13 mouse cellular contexts compared by ENCODE assay signal in the genomic region with DNA sequence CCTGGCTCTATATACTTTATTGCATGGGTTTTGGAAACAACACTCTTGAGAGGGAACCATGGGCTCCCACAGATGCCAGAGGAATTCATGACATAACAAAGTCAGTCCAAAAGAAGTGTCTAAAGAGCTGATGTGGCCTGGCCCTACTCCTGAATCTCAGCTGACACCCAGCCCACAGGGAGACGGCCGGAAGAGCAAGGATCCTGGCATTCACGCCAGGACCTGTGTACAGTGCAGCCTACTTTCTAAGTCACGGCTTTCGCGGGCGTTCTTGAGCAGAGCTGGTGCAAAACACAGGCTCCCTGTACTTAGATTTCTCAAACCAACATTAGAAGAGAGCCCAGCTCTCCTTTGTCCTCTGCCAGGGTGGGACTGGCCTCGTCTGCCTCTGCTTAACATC. TPM values are rescaled to one million over a fixed set of nuclear protein-coding genes. Genes with fewer than 3 reads are reported as not detected.
DNase-seq lines count a peak whose midpoint lies in the region; ATAC-seq and TF ChIP-seq lines count a peak whose summit lies in the region.
"Had no signal": no experiment of that assay in that cellular context is flagged by ENCODE, and none has a peak within 500 bp of the region (broad histone marks: within the 10 kb centered on the region; RNA-seq: fewer than 3 reads in every experiment).

No protein-coding gene starts in this region.

- H3K27me3 ChIP-seq in hindbrain, postnatal 0 days (ENCODE audit: insufficient read depth, low read length) = no peaks in the 10 kb centered on the region
- no peaks in the 10 kb centered on the region for H3K27me3 ChIP-seq in hindbrain, embryonic 16.5 days (replicated peaks; ENCODE audit: control insufficient read depth, insufficient read depth, low read length)
- H3K27me3 ChIP-seq: kidney, embryonic 15.5 days; stomach, embryonic 15.5 days had no signal

- no peaks in the 10 kb centered on the region for H3K36me3 ChIP-seq in hindbrain, postnatal 0 days (ENCODE audit: insufficient read depth, low read length)
- no peaks in the 10 kb centered on the region for H3K36me3 ChIP-seq in hindbrain, embryonic 16.5 days (ENCODE audit: control insufficient read depth, insufficient read depth, low read length)
- H3K36me3 ChIP-seq: kidney, embryonic 15.5 days; stomach, embryonic 15.5 days had no signal

- no peak overlapping the region for H3K4me2 ChIP-seq in hindbrain, postnatal 0 days (ENCODE audit: low read depth, low read length)
- no peak overlapping the region for H3K4me2 ChIP-seq in hindbrain, embryonic 16.5 days (ENCODE audit: low read length)
- H3K4me2 ChIP-seq: kidney, embryonic 15.5 days; stomach, embryonic 15.5 days had no signal

- no peak overlapping the region for H3K9ac ChIP-seq in hindbrain, postnatal 0 days (replicated peaks; ENCODE audit: low read length)
- H3K9ac ChIP-seq in hindbrain, embryonic 16.5 days (ENCODE audit: low read depth, low read length) = no peak overlapping the region
- H3K9ac ChIP-seq: kidney, embryonic 15.5 days; stomach, embryonic 15.5 days had no signal

- no peaks in the 10 kb centered on the region for H3K9me3 ChIP-seq in hindbrain, postnatal 0 days (ENCODE audit: low read length)
- H3K9me3 ChIP-seq in hindbrain, embryonic 16.5 days (ENCODE audit: control insufficient read depth, low read length) = no peaks in the 10 kb centered on the region
- H3K9me3 ChIP-seq: kidney, embryonic 15.5 days; stomach, embryonic 15.5 days had no signal

- no peak overlapping the region for H3K4me3 ChIP-seq in hindbrain, postnatal 0 days (ENCODE audit: low read length)
- no peak overlapping the region for H3K4me3 ChIP-seq in hindbrain, embryonic 16.5 days (ENCODE audit: low read length)
- H3K4me3 ChIP-seq: kidney, embryonic 15.5 days; stomach, embryonic 15.5 days had no signal

- peak; percentile 41 for DNase-seq in hindbrain, postnatal 0 days (ENCODE audit: low spot score)
- peak; percentile 90 for DNase-seq in adipocyte (ENCODE audit: low spot score)
- DNase-seq in gastrocnemius, adult 8-10 months (ENCODE audit: low spot score in 2 of 2) = peak; percentile 46 to 61
- DNase-seq in lung, postnatal 14 days = peak; percentile 38
- DNase-seq in thymus, postnatal 0 days (ENCODE audit: low spot score) = no peak
- DNase-seq: layer of hippocampus, adult 9-11 months; midbrain, embryonic 14.5 days had no signal

- 0 out of 2 replicates have a peak overlapping the region, but pooled peaks have one; percentile 22 for H3K27ac ChIP-seq in hindbrain, postnatal 0 days
- no peak overlapping the region for H3K27ac ChIP-seq in hindbrain, embryonic 16.5 days (ENCODE audit: low read depth, low read length)
- H3K27ac ChIP-seq: kidney, embryonic 15.5 days; stomach, embryonic 15.5 days had no signal

- no peak for TF ChIP-seq CTCF in hindbrain, postnatal 0 days (IDR thresholded peaks at IDR 0.05; ENCODE audit: low read depth)

- 47% methylated on average over 8 of the region's 8 CpGs for WGBS in hindbrain, postnatal 0 days
- WGBS in hindbrain, embryonic 16.5 days = 76% methylated on average over 8 of the region's 8 CpGs

- ATAC-seq in hindbrain, postnatal 0 days = 0 out of 2 replicates have a peak, but pooled peaks have one; percentile 19
- no peak for ATAC-seq in hindbrain, embryonic 16.5 days
- no peak for ATAC-seq in megakaryocyte-erythroid progenitor cell, adult 5-6 weeks (replicated peaks; ENCODE audit: low FRiP score, low TSS enrichment, poor library complexity, severe bottlenecking)

- peaks cover 16% of the 10 kb centered on the region; the same call in 1 of the 2 replicates for H3K4me1 ChIP-seq in hindbrain, postnatal 0 days (ENCODE audit: insufficient read depth, low read length)
- H3K4me1 ChIP-seq in hindbrain, embryonic 16.5 days (ENCODE audit: control insufficient read depth, insufficient read depth, low read depth, low read length) = peaks cover 22% of the 10 kb centered on the region

RNA-seq across cellular contexts. Expression of a gene that starts 10.9 kb away (rescaled TPM):
- total RNA-seq in hindbrain, postnatal 0 days (2014; rRNA removed) = 6.3 and 6.7 TPM in 2 replicates
- 8.4 and 8.7 TPM in 2 replicates for polyA plus RNA-seq in hindbrain, postnatal 0 days (2015; fragmentation: Nextera tagmentation; extraction: Ambion mirVana)
- 5.0 and 8.0 TPM in 2 replicates for polyA plus RNA-seq in hindbrain, embryonic 16.5 days (2015; fragmentation: Nextera tagmentation; extraction: Ambion mirVana)
- total RNA-seq in gastrocnemius, adult 8-10 months (2022) = under 1 TPM in 3 of 4 experiments, not detected in 1; 0.13 to 0.34 (median 0.27) TPM
- 14.7 and 16.8 TPM in 2 replicates for polyA plus RNA-seq in thymus, postnatal 0 days (2015; fragmentation: Nextera tagmentation; extraction: Ambion mirVana)
- 25.3 and 26.1 TPM in 2 replicates for total RNA-seq in megakaryocyte-erythroid progenitor cell, adult 5-6 weeks (2014; fragmentation: Nextera tagmentation)
- total RNA-seq in megakaryocyte-erythroid progenitor cell, adult 5-6 weeks (2017) = 7.0 and 7.8 TPM in 2 replicates

RNA-seq across cellular contexts. Expression of a gene that starts 21.9 kb away (rescaled TPM):
- 35.1 and 52.2 TPM in 2 replicates for total RNA-seq in hindbrain, postnatal 0 days (2014; rRNA removed)
- 22.9 and 27.0 TPM in 2 replicates for polyA plus RNA-seq in hindbrain, postnatal 0 days (2015; fragmentation: Nextera tagmentation; extraction: Ambion mirVana)
- polyA plus RNA-seq in hindbrain, embryonic 16.5 days (2015; fragmentation: Nextera tagmentation; extraction: Ambion mirVana) = 21.6 and 25.7 TPM in 2 replicates
- under 1 TPM; 0.29 to 0.48 (median 0.36) TPM for total RNA-seq in gastrocnemius, adult 8-10 months (2022)
- polyA plus RNA-seq in thymus, postnatal 0 days (2015; fragmentation: Nextera tagmentation; extraction: Ambion mirVana) = 5.1 TPM in 2 replicates
- 3.1 and 6.1 TPM in 2 replicates for total RNA-seq in megakaryocyte-erythroid progenitor cell, adult 5-6 weeks (2014; fragmentation: Nextera tagmentation)
- 0.09 and 1.8 TPM in 2 replicates for total RNA-seq in megakaryocyte-erythroid progenitor cell, adult 5-6 weeks (2017)

RNA-seq across cellular contexts. Expression of a gene that starts 22.9 kb away (rescaled TPM):
- total RNA-seq in hindbrain, postnatal 0 days (2014; rRNA removed) = 24.8 and 31.1 TPM in 2 replicates
- 21.9 and 24.1 TPM in 2 replicates for polyA plus RNA-seq in hindbrain, postnatal 0 days (2015; fragmentation: Nextera tagmentation; extraction: Ambion mirVana)
- 18.7 and 20.6 TPM in 2 replicates for polyA plus RNA-seq in hindbrain, embryonic 16.5 days (2015; fragmentation: Nextera tagmentation; extraction: Ambion mirVana)
- 10 to 100 TPM; 10.1 to 13.4 (median 12.2) TPM for total RNA-seq in gastrocnemius, adult 8-10 months (2022)
- 51.8 and 52.1 TPM in 2 replicates for polyA plus RNA-seq in thymus, postnatal 0 days (2015; fragmentation: Nextera tagmentation; extraction: Ambion mirVana)
- total RNA-seq in megakaryocyte-erythroid progenitor cell, adult 5-6 weeks (2014; fragmentation: Nextera tagmentation) = 17.3 and 18.1 TPM in 2 replicates
- 9.1 and 12.4 TPM in 2 replicates for total RNA-seq in megakaryocyte-erythroid progenitor cell, adult 5-6 weeks (2017)

RNA-seq across cellular contexts. Expression of a gene that starts 29.0 kb away (rescaled TPM):
- total RNA-seq in hindbrain, postnatal 0 days (2014; rRNA removed) = 0.52 TPM in 1 of 2 replicates, not detected in the other
- 0.23 TPM in 1 of 2 replicates, not detected in the other for polyA plus RNA-seq in hindbrain, postnatal 0 days (2015; fragmentation: Nextera tagmentation; extraction: Ambion mirVana)
- polyA plus RNA-seq in hindbrain, embryonic 16.5 days (2015; fragmentation: Nextera tagmentation; extraction: Ambion mirVana) = 0.47 and 0.50 TPM in 2 replicates
- under 1 TPM in 1 of 4 experiments, not detected in 3; 0.17 TPM for total RNA-seq in gastrocnemius, adult 8-10 months (2022)
- polyA plus RNA-seq in thymus, postnatal 0 days (2015; fragmentation: Nextera tagmentation; extraction: Ambion mirVana) = 0.09 and 0.10 TPM in 2 replicates
- total RNA-seq in megakaryocyte-erythroid progenitor cell, adult 5-6 weeks (2014; fragmentation: Nextera tagmentation) = not detected in 2 replicates
- total RNA-seq in megakaryocyte-erythroid progenitor cell, adult 5-6 weeks (2017) = not detected in 2 replicates
- polyA plus RNA-seq: embryonic facial prominence, embryonic 14.5 days; liver, embryonic 16.5 days had no signal

RNA-seq across cellular contexts. Expression of a gene that starts 32.5 kb away (rescaled TPM):
- total RNA-seq in hindbrain, postnatal 0 days (2014; rRNA removed) = 7.0 and 8.5 TPM in 2 replicates
- polyA plus RNA-seq in hindbrain, postnatal 0 days (2015; fragmentation: Nextera tagmentation; extraction: Ambion mirVana) = 1.5 and 1.6 TPM in 2 replicates
- 2.0 and 2.3 TPM in 2 replicates for polyA plus RNA-seq in hindbrain, embryonic 16.5 days (2015; fragmentation: Nextera tagmentation; extraction: Ambion mirVana)
- total RNA-seq in gastrocnemius, adult 8-10 months (2022) = 1 to 10 TPM; 2.4 to 3.1 (median 2.9) TPM
- polyA plus RNA-seq in thymus, postnatal 0 days (2015; fragmentation: Nextera tagmentation; extraction: Ambion mirVana) = 0.51 and 0.61 TPM in 2 replicates
- total RNA-seq in megakaryocyte-erythroid progenitor cell, adult 5-6 weeks (2014; fragmentation: Nextera tagmentation) = 5.1 and 7.1 TPM in 2 replicates
- total RNA-seq in megakaryocyte-erythroid progenitor cell, adult 5-6 weeks (2017) = 0.30 and 1.1 TPM in 2 replicates
